Mouse (Mus musculus): ENCODE results near the gene Nhsl2.
A peak's percentile ranks its signal among the peaks of the same experiment; 100 is the strongest.
"Not testable (repeated sequence)": the region's sequence is repeated elsewhere in the genome, so short reads cannot be mapped to it uniquely, and the experiment has no call there.

Nhsl2 gene

DNA sequence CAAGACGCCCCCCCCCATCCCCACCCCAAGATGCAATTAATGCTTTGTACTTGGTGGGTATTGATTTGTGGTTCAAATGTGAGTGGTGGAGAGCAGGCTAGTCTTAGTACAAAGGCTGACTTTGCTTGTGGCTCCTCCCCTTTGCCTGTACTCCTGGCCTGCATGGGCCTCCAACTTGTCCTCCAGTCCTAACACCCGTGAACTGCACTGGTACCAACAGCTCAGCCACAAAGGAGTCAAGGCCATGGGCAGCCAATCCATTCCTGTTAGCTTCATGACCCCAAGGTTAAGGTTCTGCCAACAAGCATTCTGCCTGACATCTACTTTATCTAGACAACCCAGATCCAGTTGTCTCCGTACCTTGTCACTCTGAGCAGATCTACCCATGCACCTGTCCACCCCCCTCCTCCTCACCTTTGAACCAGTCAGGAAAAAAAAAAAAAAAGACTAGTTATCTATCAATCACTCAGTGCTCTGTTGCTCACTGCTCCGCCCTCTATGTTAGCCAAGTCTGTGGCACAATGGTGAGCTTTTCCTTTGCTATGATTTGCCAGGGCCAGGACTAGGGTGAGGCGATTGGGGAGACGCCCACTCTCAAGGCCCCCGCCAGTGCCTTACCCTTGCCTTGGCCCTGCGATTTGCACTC lies 236.7 kb downstream of the Nhsl2 start:
- DNase-seq (ENCODE audit: low spot score), result no peak

GRCm38 (mm10) chrX:102090605-102091004 lies 241.4 kb downstream of the Nhsl2 start:
- DNase-seq (ENCODE audit: low spot score), result no peak

GRCm38 (mm10) chrX:102094381-102094904 lies 245.3 kb downstream of the Nhsl2 start:
- DNase-seq (ENCODE audit: low spot score), result no peak

DNA sequence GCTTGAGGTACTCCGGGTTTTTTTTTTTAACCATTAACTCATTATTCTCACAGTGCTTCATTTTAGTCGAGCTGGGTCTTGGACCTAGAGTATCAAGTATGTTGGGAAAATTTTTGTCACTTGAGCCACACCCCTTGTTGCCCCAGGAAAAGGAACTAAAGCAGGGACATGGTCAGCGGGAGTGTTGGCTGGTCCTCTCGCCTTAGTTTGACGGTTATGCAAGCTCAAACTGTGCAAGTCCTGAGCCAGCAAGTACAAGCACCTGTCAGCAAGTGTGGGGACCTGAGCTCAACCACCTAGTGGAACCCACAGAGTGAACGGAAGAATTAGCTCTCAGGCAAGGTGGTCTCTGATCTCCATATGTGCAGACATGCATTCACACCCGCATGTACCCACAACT lies 252.7 kb downstream of the Nhsl2 start:
- no peak for DNase-seq (ENCODE audit: low spot score)

- DNase-seq (ENCODE audit: low spot score), result not testable (repeated sequence)
Measured at GRCm38 (mm10) chrX:102103830-102104229, 254.6 kb downstream of the Nhsl2 start.

DNA sequence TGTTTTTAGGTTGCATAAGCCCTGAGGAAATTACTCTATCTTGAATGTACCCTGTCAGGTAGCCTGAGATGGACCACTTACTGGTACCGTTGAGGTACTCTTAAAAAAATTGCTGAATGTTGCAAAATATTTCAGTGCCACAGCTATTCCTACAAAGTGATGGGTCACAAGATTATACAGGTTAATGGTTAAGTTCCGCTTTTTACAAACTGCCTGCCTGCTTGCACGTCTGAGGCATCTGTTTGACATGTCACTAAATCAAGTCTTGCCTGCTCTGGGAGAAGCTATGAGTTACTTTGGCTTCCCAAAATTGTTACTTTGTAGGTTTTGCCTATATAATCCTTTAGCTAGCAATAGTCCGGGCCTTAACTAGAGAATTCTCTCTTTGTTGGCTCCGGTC lies 260.2 kb downstream of the Nhsl2 start:
- not testable (repeated sequence) for DNase-seq (ENCODE audit: low spot score)

DNA sequence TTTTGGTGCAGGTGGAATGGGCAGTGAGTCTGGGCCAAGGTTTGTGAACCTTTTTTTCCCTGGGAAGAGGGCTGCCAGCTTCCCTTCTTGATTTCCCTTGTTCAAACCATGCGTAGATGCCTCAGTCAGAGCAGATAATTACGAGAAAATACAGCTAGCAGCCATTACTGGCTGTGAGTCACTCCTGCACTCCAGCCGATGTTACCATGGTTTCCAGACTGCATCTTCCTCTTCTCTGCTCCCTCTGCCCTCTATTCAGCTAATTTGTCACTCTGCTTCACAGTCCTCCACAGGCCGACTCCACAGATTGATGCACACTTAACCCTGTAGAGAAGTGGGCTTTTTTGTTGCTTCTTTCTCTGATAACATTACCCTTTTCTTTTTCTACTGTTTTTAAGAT lies 266.5 kb downstream of the Nhsl2 start:
- no peak for DNase-seq (ENCODE audit: low spot score)

DNA sequence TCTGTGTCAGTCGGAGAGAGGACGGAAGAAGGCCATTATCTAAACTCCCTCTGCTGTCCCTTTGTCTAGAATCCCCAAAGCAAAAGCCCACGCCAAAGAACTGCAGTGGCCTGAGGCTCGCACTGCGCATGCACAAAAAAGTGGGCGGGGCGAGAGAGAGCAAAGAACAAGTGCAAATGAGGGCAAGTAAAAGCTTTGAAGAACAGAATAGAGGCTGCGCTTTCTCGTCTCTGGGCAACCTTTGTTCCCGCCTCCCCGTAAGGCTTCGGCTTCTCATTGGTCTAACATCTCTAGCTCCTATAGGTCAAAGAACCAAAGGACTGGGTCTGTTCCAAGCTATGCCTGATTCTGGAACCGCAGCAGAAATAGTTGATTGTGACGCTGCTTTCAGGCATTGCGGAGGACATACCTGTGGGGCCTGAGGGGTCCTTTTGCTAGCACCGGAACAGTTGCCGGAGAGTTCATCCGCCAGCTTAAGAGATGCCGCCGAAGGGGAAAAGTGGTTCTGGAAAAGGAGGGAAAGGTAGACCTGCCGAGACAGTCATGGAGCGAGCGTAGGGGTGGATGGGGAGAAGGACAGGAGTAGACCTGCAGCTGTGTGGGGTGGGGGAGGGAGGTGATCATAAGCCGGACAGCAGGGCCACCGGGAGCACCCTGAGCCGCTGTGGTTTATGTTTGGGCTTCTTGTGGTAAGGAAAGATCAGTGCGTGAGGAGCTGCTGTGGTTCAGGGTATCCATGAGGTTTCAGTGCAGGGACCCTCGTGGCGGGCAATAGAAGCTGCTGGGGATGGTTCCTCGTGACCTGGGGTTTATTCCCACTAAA lies 270.1 kb downstream of the Nhsl2 start, which contains the start of gene Pin4:
Gene Pin4, plus strand, starts transcription at position 406 of the 823 bp plus-strand sequence.
- DNase-seq (ENCODE audit: low spot score), result peak; percentile 92

GRCm38 (mm10) chrX:102121321-102121720 lies 272.1 kb downstream of the Nhsl2 start:
- DNase-seq (ENCODE audit: low spot score), result no peak

GRCm38 (mm10) chrX:102141157-102141556 lies 292.0 kb downstream of the Nhsl2 start:
- DNase-seq (ENCODE audit: low spot score), result no peak
